Mouse (Mus musculus): ENCODE results near the gene Tmem191c. TPM values are rescaled to one million over a fixed set of nuclear protein-coding genes. Genes with fewer than 3 reads are reported as not detected.
A peak's percentile ranks its signal among the peaks of the same experiment; 100 is the strongest.

Tmem191c gene
- polyA plus RNA-seq, 1 experiment from 2014 or later = 112 TPM

DNA sequence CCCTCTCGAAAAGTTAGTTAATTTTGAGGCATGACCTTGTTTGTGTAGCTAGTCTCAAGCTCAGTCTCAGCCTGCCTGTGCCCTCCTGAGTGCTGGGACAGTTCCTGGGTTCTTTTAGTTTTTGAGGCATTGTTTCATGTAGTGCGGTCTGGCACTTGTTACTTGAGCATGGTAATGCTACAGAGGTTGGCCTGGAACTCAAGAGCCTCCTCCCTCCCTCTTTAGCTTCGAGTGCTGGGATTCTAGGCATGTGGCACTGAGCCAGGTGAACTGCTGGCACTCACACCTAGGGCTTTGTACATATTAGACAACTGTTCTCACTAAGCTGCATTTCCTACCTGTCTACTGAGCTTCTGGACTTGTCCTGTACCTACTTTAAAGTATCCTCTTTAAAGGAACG is 28.1 kb upstream of the Tmem191c start:
- no peak for ATAC-seq (ENCODE audit: low FRiP score)
- no peaks in the 10 kb centered on the region for H3K36me3 ChIP-seq

DNA sequence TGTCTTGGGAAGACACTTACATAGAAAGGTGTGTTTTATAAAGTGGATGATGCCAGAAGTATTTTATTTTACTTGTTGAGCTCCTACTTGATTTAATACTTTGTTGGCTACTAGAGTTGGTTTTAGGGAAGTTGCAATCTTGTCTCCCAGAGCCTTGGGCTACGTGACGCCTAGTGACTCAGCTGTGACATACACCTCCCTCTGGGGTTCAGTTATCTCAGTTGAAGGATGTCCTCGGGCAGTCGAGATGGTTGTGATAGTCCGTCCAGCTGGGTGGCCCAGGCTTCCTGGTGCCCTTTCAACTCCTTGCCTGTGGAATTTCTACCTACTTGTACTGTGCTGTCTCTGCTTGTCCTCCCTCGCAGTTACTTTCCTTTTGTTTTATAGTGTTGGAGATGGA is 26.7 kb upstream of the Tmem191c start:
- H3K9ac ChIP-seq (replicated peaks) = no peak overlapping the region
- H3K4me1 ChIP-seq = peaks cover 33% of the 10 kb centered on the region
- WGBS = 71% methylated on average over 6 of the region's 6 CpGs
- H3K9me3 ChIP-seq (replicated peaks) = no peaks in the 10 kb centered on the region
- no peak overlapping the region for H3K27ac ChIP-seq (replicated peaks)
- H3K4me2 ChIP-seq = no peak overlapping the region
- H3K4me3 ChIP-seq (replicated peaks) = no peak overlapping the region
- no peaks in the 10 kb centered on the region for H3K27me3 ChIP-seq (replicated peaks)
- no peaks in the 10 kb centered on the region for H3K36me3 ChIP-seq
- no peak for ATAC-seq (ENCODE audit: low FRiP score)

More for the DNA sequence above, 28.1 kb upstream of the Tmem191c start:
- no peaks in the 10 kb centered on the region for H3K27me3 ChIP-seq (replicated peaks)
- H3K9ac ChIP-seq (replicated peaks) = no peak overlapping the region
- peaks cover 27% of the 10 kb centered on the region; the same call in 1 of the 2 replicates for H3K4me1 ChIP-seq
- WGBS = 76% methylated on average over 4 of the region's 4 CpGs
- no peak overlapping the region for H3K27ac ChIP-seq (replicated peaks)
- no peak overlapping the region for H3K4me2 ChIP-seq
- no peak overlapping the region for H3K4me3 ChIP-seq (replicated peaks)
- no peaks in the 10 kb centered on the region for H3K9me3 ChIP-seq (replicated peaks)

DNA sequence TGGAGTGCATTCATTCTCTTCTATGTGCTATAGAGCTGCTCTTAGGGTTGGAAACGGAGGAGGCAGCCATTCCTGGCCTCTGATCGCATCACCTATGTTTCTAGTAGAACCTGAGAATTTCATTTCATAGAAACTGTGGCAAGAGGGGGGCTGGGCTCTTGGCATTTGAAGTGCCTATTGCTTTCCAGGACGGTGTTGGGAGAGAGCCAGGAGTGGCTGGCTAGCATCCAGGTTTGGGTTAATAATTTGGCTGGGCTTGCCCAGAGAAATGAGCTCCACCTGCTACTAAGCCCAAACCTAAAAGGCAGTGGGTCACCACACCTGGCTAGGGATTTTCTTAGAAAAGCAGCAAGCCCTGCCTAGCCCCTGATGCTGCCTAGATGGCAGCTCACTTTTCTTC is 24.3 kb upstream of the Tmem191c start:
- Histone ChIP-seq H3K4me1 (peaks cover 35% of the 10 kb centered on the region), H3K9ac (replicated peaks) (no peak overlapping the region), H3K4me2 (no peak overlapping the region), H3K27me3 (replicated peaks) (no peaks in the 10 kb centered on the region), H3K9me3 (replicated peaks) (no peaks in the 10 kb centered on the region), H3K36me3 (peaks cover 6% of the 10 kb centered on the region; the same call in 1 of the 2 replicates), H3K4me3 (replicated peaks) (no peak overlapping the region), H3K27ac (replicated peaks) (no peak overlapping the region)
- WGBS = 61% methylated on average over 3 of the region's 3 CpGs
- no peak for ATAC-seq (ENCODE audit: low FRiP score)

DNA sequence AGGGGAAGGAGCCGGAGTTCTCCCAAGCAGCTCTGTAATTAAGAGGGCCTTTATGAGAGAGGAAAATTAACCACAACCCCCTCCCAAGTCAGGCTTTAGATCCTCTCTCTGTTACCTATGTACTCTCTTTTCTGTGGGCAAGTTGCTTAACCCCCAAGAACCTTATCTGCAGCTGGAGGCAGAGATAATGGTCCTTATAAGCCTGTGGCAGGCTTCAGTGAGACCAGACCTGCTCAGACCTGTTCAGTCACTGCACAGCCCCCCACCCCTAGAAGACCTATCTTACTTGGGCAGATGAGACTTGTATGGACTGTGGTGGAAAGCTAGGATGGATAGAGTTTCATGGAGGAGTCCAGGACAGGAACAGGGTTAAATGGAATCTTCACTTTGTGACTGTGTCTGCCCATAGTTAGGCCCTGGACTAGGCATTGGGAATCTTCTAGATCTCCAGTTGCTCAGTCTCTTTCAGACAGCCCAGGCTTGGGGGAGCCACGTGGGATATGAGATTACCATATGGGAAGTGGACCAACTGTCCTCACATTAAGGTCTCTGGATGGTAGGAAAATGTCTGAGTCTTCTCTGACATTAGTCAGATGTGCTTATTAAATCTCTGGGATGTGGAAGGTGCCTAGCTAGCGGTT is 23.7 kb upstream of the Tmem191c start:
- no peak overlapping the region for H3K27ac ChIP-seq (replicated peaks)
- no peak overlapping the region for H3K9ac ChIP-seq (replicated peaks)
- no peaks in the 10 kb centered on the region for H3K27me3 ChIP-seq (replicated peaks)
- peaks cover 35% of the 10 kb centered on the region for H3K4me1 ChIP-seq
- no peaks in the 10 kb centered on the region for H3K9me3 ChIP-seq (replicated peaks)
- ATAC-seq (ENCODE audit: low FRiP score) = no peak
- no peak overlapping the region for H3K4me3 ChIP-seq (replicated peaks)
- peaks cover 12% of the 10 kb centered on the region for H3K36me3 ChIP-seq
- WGBS = 78% methylated on average over 3 of the region's 3 CpGs
- no peak overlapping the region for H3K4me2 ChIP-seq

DNA sequence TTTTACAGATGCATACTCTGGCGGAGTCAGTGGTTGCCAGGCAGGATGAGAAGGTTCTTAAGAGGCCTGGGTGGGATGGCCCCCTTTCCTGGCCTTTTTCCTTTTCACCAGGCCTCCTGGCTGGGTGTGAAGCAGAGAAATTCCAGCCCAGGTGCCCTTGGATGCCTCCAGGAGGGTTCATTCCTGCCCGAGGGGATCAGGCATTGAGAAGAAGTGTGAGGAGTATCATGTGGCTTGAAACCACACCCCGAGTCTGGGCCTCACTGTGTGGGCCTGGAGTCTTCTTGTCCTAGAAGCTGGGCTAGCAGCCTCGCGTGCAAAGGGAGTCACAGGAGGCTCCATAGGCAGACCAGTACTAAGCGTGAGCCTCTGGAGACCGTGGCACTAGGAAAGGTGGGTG is 23.0 kb upstream of the Tmem191c start:
- Histone ChIP-seq H3K27ac (replicated peaks) (no peak overlapping the region), H3K9me3 (replicated peaks) (no peaks in the 10 kb centered on the region), H3K4me1 (peaks cover 34% of the 10 kb centered on the region), H3K4me3 (replicated peaks) (no peak overlapping the region), H3K9ac (replicated peaks) (no peak overlapping the region), H3K4me2 (no peak overlapping the region), H3K27me3 (replicated peaks) (no peaks in the 10 kb centered on the region), H3K36me3 (peaks cover 19% of the 10 kb centered on the region)
- 78% methylated on average over 7 of the region's 7 CpGs for WGBS
- ATAC-seq (ENCODE audit: low FRiP score) = no peak

DNA sequence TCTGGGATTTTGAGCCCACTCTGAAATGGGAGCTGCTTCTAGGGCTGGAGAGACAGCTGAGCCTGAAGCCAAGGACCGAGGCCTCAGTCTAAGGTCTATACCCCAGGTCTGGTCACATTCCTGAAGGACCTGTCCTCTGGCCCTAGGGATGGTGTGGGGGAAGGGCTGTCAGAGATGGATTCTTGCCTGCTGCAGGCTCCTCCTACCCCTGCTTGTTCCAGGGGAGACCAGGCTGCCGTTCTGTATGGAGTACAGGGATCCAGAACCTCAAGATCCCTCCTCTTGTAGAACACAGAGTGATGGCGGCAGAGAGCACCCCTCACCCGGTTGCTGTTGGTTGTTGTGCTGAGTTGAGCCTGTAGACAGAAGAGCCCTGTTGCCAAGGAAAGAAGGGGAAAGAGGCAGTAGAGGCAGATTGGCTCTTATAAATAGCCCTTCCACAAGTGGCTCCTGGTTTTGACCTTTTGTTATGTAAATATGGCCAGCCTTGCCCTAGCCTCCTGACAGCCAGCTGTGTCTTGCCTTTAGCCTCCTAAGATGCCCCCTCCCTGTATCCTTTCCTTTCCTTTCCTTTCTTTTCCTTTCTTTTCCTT is 21.8 kb upstream of the Tmem191c start:
- H3K36me3 ChIP-seq = peaks cover 31% of the 10 kb centered on the region
- H3K9me3 ChIP-seq (replicated peaks) = no peaks in the 10 kb centered on the region
- WGBS = 22% methylated on average over 4 of the region's 4 CpGs
- no peak for ATAC-seq (ENCODE audit: low FRiP score)
- H3K4me1 ChIP-seq = peaks cover 34% of the 10 kb centered on the region
- H3K4me2 ChIP-seq = no peak overlapping the region
- no peak overlapping the region for H3K9ac ChIP-seq (replicated peaks)
- no peak overlapping the region for H3K27ac ChIP-seq (replicated peaks)
- no peaks in the 10 kb centered on the region for H3K27me3 ChIP-seq (replicated peaks)
- H3K4me3 ChIP-seq (replicated peaks) = no peak overlapping the region

DNA sequence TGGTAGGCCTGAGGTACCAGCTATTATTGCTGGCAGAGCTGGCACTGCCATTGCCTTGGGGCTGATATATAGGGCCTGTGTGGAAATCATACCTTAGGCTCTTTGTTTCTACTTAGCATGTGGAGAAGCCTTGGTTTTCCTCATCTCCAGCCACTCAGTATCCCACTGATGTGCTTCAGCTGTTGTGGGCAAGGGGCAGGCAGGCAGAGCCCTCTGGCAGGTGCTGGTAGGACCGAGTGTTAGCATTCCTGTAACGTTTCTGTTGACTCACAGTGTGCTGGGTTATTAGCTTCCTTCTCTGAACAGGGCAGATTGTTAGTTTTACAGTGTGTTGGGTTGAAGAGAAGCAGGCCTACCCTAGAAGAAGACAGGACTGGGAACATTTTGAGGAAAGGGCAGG is 20.6 kb upstream of the Tmem191c start:
- Histone ChIP-seq H3K27me3 (replicated peaks) (no peaks in the 10 kb centered on the region), H3K4me1 (peaks cover 32% of the 10 kb centered on the region), H3K27ac (replicated peaks) (no peak overlapping the region), H3K9ac (replicated peaks) (no peak overlapping the region), H3K4me3 (replicated peaks) (no peak overlapping the region), H3K36me3 (peaks cover 36% of the 10 kb centered on the region), H3K4me2 (no peak overlapping the region), H3K9me3 (replicated peaks) (no peaks in the 10 kb centered on the region)
- WGBS = 84% methylated on average over 2 of the region's 2 CpGs
- ATAC-seq (ENCODE audit: low FRiP score) = no peak

DNA sequence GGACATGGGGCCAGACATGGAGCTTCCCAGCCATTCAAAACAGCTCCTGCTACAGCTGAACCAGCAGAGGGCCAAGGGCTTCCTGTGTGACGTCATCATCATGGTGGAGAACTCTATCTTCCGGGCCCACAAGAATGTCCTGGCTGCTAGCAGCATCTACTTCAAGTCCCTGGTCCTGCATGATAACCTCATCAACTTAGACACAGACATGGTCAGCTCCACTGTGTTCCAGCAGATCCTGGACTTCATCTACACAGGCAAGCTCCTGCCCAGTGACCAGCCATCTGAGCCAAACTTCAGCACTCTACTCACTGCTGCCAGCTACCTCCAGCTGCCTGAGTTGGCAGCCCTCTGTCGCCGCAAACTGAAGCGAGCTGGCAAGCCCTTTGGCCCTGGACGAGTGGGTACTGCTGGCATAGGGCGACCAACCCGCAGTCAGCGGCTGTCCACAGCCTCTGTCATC is 18.5 kb upstream of the Tmem191c start:
- peaks cover 45% of the 10 kb centered on the region for H3K36me3 ChIP-seq
- ATAC-seq (ENCODE audit: low FRiP score) = peak; percentile 42; the same call in 1 of the 2 replicates

DNA sequence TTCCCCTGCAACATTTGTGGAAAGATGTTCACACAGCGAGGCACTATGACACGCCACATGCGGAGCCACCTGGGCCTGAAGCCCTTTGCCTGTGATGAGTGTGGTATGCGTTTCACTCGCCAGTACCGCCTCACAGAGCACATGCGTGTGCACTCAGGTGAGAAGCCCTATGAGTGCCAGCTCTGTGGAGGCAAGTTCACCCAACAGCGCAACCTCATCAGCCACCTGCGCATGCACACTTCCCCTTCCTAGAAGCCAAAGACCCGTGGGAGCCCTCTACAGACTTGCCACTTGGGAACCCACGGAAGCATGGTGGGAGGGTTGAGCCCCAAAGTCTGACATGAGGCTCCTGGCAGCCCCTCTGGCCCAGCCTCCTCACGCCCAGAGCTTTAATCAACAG is 17.0 kb upstream of the Tmem191c start:
- H3K36me3 ChIP-seq = peaks cover 45% of the 10 kb centered on the region
- H3K4me1 ChIP-seq = peaks cover 5% of the 10 kb centered on the region
- no peak overlapping the region for H3K4me3 ChIP-seq (replicated peaks)
- H3K4me2 ChIP-seq = no peak overlapping the region
- no peak overlapping the region for H3K9ac ChIP-seq (replicated peaks)
- ATAC-seq (ENCODE audit: low FRiP score) = no peak
- no peaks in the 10 kb centered on the region for H3K9me3 ChIP-seq (replicated peaks)
- H3K27me3 ChIP-seq (replicated peaks) = no peaks in the 10 kb centered on the region
- no peak overlapping the region for H3K27ac ChIP-seq (replicated peaks)
- WGBS = 96% methylated on average over 12 of the region's 12 CpGs

More for the DNA sequence above, 18.5 kb upstream of the Tmem191c start:
- Histone ChIP-seq H3K4me3 (replicated peaks) (no peak overlapping the region), H3K27ac (replicated peaks) (no peak overlapping the region), H3K27me3 (replicated peaks) (no peaks in the 10 kb centered on the region), H3K4me1 (peaks cover 19% of the 10 kb centered on the region), H3K9me3 (replicated peaks) (no peaks in the 10 kb centered on the region), H3K4me2 (no peak overlapping the region), H3K9ac (replicated peaks) (no peak overlapping the region)
- 90% methylated on average over 9 of the region's 9 CpGs for WGBS

DNA sequence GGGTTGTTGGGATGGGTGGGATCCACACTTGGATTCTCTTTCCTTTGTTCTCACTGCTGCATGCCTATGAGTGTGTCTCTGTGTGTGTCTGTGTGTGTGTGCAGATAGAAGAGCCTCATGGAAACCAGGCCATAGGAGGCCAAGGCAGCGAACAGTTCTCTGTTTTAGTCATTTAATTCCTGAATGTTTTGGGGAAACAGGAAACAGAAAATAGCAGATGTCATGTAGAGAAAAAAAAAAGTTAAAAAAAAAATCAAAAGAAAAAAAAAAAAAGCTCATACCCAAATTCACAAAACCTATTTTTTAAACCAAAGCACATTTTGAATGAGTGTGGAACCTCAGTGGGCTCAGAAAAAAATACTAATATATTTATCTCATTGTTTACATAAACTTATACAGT is 14.5 kb upstream of the Tmem191c start:
- no peak overlapping the region for H3K27ac ChIP-seq (replicated peaks)
- no peaks in the 10 kb centered on the region for H3K9me3 ChIP-seq (replicated peaks)
- no peak overlapping the region for H3K9ac ChIP-seq (replicated peaks)
- no peak for ATAC-seq (ENCODE audit: low FRiP score)
- no peaks in the 10 kb centered on the region for H3K4me1 ChIP-seq
- H3K4me3 ChIP-seq (replicated peaks) = no peak overlapping the region
- WGBS = 89% methylated on average over 1 of the region's 1 CpGs
- H3K4me2 ChIP-seq = no peak overlapping the region
- H3K27me3 ChIP-seq (replicated peaks) = no peaks in the 10 kb centered on the region
- H3K36me3 ChIP-seq = peaks cover 39% of the 10 kb centered on the region

DNA sequence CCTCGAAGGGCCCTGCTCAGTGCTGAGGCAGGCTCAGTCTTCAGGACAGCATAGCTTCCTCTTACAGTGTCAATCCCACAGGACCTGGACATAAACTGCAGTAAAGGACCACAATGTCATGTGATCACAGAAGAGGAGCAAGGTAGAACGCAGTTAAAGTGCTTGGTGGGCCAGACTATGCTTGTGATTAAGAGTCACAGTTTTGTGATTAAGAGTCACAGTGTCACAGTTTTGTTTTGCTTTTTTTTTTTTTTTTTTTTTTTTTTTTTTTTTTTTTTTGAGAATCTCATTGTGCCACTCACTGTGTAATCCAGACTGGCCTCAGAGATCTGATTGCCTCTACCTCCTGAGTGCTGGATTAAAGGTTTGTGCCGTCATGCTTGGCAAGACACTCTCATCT is 9.8 kb upstream of the Tmem191c start:
- Histone ChIP-seq H3K9me3 (replicated peaks) (no peaks in the 10 kb centered on the region), H3K4me2 (no peak overlapping the region)
- no peak for ATAC-seq (ENCODE audit: low FRiP score)

DNA sequence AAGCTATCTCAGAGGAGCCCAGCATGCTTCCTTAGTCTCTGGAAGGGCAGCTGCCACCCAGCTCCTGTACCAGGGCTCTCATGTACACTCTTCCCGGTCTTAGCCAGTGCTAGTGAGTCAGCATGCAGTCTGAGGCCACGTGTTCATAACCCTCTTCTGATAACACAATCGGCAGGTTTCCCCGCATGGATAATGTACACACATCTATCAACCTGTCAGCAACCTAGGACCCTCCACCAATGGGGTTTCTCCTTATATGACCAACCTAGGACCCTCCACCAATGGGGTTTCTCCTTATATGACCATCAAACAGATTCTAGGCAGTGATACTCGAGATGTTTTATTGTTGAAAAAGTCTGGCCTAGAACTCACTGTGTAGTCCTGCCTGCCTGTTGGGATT is 7.9 kb upstream of the Tmem191c start:
- H3K9me3 ChIP-seq (replicated peaks) = no peaks in the 10 kb centered on the region
- H3K4me2 ChIP-seq = no peak overlapping the region
- no peaks in the 10 kb centered on the region for H3K36me3 ChIP-seq
- 73% methylated on average over 5 of the region's 5 CpGs for WGBS
- no peaks in the 10 kb centered on the region for H3K4me1 ChIP-seq
- H3K27ac ChIP-seq (replicated peaks) = no peak overlapping the region
- H3K4me3 ChIP-seq (replicated peaks) = no peak overlapping the region
- H3K9ac ChIP-seq (replicated peaks) = no peak overlapping the region
- no peaks in the 10 kb centered on the region for H3K27me3 ChIP-seq (replicated peaks)
- ATAC-seq (ENCODE audit: low FRiP score) = no peak

More for the DNA sequence above, 9.8 kb upstream of the Tmem191c start:
- Histone ChIP-seq H3K4me3 (replicated peaks) (no peak overlapping the region), H3K27me3 (replicated peaks) (no peaks in the 10 kb centered on the region), H3K9ac (replicated peaks) (no peak overlapping the region), H3K27ac (replicated peaks) (no peak overlapping the region), H3K36me3 (0 out of 2 replicates have a peak, but pooled peaks cover 4% of the 10 kb centered on the region), H3K4me1 (no peaks in the 10 kb centered on the region)
- WGBS = 83% methylated on average over 3 of the region's 3 CpGs

Measured in neural tube, embryonic 15.5 days (tissue).